Mouse (Mus musculus): ENCODE data around the gene Arhgef12. TPM values are rescaled to one million over a fixed set of nuclear protein-coding genes. Genes with fewer than 3 reads are reported as not detected.

The Arhgef12 gene
- polyA plus RNA-seq, 1 experiment from 2014 or later = 11.2 TPM

DNA sequence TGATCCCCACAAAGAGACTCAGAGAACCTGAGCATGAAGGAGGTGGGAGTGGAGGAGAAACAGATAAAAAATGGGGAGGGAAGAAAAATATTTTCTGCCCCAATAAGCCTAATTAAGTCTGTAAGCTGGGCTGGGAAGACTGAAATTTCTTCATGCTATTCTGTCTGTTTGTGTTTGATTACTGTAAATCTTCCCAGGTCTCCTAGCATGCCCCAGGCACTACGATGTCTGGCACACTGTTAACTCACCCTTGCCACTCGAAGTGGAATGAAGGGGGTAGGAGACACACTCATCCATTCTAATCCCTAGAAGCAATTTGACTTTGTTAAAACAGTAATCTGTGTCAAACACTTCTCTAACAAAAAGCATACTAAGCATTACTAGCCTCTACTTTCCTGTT is 35.3 kb downstream of the Arhgef12 start:
- Histone ChIP-seq H3K36me3 (ENCODE audit: control insufficient read depth, insufficient read depth, low read length) (no peaks in the 10 kb centered on the region), H3K9me3 (replicated peaks; ENCODE audit: control insufficient read depth, low read length) (no peaks in the 10 kb centered on the region), H3K4me3 (replicated peaks; ENCODE audit: low read length) (no peak overlapping the region), H3K27ac (ENCODE audit: low read length) (no peak overlapping the region), H3K9ac (ENCODE audit: low read length) (no peak overlapping the region), H3K4me2 (ENCODE audit: low read depth, low read length) (no peak overlapping the region), H3K4me1 (ENCODE audit: control insufficient read depth, insufficient read depth, low read length) (peaks cover 31% of the 10 kb centered on the region), H3K27me3 (ENCODE audit: control insufficient read depth, insufficient read depth, low read length) (no peaks in the 10 kb centered on the region)
- no peak for ATAC-seq (ENCODE audit: insufficient read depth, low FRiP score)
- WGBS = 45% methylated on average over 2 of the region's 2 CpGs

DNA sequence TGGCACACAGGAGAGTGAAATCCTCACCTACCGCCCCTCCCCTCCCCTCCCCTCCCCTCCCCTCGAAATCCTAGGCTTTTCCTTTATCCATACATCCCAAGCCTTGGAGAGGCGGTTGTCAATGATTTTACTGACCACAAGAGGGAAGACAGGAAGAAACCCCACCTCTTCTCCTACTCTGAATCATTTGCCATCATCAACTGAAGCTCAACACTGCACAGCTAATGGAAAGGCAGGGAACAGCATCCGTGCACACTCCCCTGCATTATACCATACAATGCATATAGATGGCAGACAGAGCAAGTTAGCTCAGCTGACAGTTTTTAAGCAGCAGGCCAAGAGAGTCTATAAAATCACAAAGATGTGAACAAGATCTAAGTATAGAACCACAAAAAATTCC is 35.9 kb downstream of the Arhgef12 start:
- no peaks in the 10 kb centered on the region for H3K36me3 ChIP-seq (ENCODE audit: control insufficient read depth, insufficient read depth, low read length)
- no peak overlapping the region for H3K27ac ChIP-seq (ENCODE audit: low read length)
- H3K27me3 ChIP-seq (ENCODE audit: control insufficient read depth, insufficient read depth, low read length) = no peaks in the 10 kb centered on the region
- no peak overlapping the region for H3K9ac ChIP-seq (ENCODE audit: low read length)
- H3K4me3 ChIP-seq (replicated peaks; ENCODE audit: low read length) = no peak overlapping the region
- ATAC-seq (ENCODE audit: insufficient read depth, low FRiP score) = no peak
- 33% methylated on average over 4 of the region's 4 CpGs for WGBS
- H3K4me2 ChIP-seq (ENCODE audit: low read depth, low read length) = no peak overlapping the region
- peaks cover 35% of the 10 kb centered on the region for H3K4me1 ChIP-seq (ENCODE audit: control insufficient read depth, insufficient read depth, low read length)
- no peaks in the 10 kb centered on the region for H3K9me3 ChIP-seq (replicated peaks; ENCODE audit: control insufficient read depth, low read length)

DNA sequence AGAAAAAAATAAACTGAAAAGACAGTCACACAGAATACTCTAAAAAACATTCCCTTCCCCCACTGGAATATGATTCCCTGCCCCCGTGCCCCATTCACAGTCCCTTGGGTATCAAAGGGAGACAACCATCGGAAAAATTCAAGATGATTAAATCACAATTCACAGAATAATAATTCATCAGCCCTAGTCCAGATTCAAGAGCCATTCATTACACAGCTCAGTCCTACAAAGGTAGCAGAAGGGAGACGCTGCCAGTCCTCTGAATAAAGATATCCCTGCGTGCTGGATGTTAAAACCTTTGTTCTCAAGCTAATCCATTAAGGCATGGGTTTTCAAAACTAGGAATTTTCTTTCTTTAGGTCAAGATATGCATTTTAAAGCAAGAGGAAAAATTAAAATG is 36.5 kb downstream of the Arhgef12 start:
- Histone ChIP-seq H3K27ac (ENCODE audit: low read length) (no peak overlapping the region), H3K27me3 (ENCODE audit: control insufficient read depth, insufficient read depth, low read length) (no peaks in the 10 kb centered on the region), H3K4me1 (ENCODE audit: control insufficient read depth, insufficient read depth, low read length) (peaks cover 35% of the 10 kb centered on the region), H3K36me3 (ENCODE audit: control insufficient read depth, insufficient read depth, low read length) (no peaks in the 10 kb centered on the region), H3K4me2 (ENCODE audit: low read depth, low read length) (no peak overlapping the region), H3K9me3 (replicated peaks; ENCODE audit: control insufficient read depth, low read length) (no peaks in the 10 kb centered on the region), H3K4me3 (replicated peaks; ENCODE audit: low read length) (no peak overlapping the region), H3K9ac (ENCODE audit: low read length) (no peak overlapping the region)
- WGBS = 59% methylated on average over 4 of the region's 4 CpGs
- no peak for ATAC-seq (ENCODE audit: insufficient read depth, low FRiP score)

DNA sequence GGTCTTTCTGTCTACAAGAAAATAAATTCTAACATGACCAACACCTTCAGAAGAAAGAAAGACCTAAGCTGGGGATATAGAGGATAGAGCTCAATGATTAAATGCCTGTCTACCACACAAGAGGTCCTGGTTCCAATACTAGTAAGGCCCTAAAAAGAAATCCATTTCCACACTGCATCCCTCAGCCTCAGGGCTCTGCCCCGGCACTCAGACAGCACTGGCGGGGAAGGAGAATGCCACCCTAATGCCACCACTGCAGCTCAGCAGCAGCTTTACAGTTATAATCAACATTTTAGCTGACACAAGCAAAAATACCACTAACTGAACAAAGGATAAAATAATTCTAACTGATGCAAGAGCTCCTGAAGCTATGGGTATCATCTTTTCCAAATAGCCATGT is 36.9 kb downstream of the Arhgef12 start:
- H3K4me3 ChIP-seq (replicated peaks; ENCODE audit: low read length) = no peak overlapping the region
- H3K9ac ChIP-seq (ENCODE audit: low read length) = no peak overlapping the region
- H3K9me3 ChIP-seq (replicated peaks; ENCODE audit: control insufficient read depth, low read length) = no peaks in the 10 kb centered on the region
- no peaks in the 10 kb centered on the region for H3K27me3 ChIP-seq (ENCODE audit: control insufficient read depth, insufficient read depth, low read length)
- WGBS = 67% methylated on average over 2 of the region's 2 CpGs
- H3K36me3 ChIP-seq (ENCODE audit: control insufficient read depth, insufficient read depth, low read length) = no peaks in the 10 kb centered on the region
- no peak for ATAC-seq (ENCODE audit: insufficient read depth, low FRiP score)
- H3K4me1 ChIP-seq (ENCODE audit: control insufficient read depth, insufficient read depth, low read length) = peaks cover 35% of the 10 kb centered on the region
- H3K27ac ChIP-seq (ENCODE audit: low read length) = no peak overlapping the region
- H3K4me2 ChIP-seq (ENCODE audit: low read depth, low read length) = no peak overlapping the region

DNA sequence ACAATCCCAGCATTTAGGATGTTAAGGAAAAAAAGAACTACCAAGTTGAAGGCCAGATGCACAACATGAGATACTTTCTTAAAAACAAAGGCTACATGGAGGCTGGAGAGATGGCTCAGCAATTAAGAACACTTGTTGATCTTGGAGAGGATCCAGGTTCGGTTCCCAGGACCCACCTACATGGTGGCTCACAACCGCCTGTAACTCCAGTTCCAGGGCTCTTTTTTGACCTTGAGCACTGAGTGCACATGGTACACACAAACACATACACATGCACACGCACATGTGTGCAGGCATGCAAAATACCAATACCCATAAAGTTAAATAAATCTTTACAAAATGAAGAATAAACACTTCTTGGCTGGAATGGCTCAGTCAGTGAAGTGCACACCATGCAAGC is 39.1 kb downstream of the Arhgef12 start:
- Histone ChIP-seq H3K36me3 (ENCODE audit: control insufficient read depth, insufficient read depth, low read length) (no peaks in the 10 kb centered on the region), H3K9me3 (replicated peaks; ENCODE audit: control insufficient read depth, low read length) (no peaks in the 10 kb centered on the region), H3K4me2 (ENCODE audit: low read depth, low read length) (no peak overlapping the region), H3K4me3 (replicated peaks; ENCODE audit: low read length) (no peak overlapping the region), H3K27me3 (ENCODE audit: control insufficient read depth, insufficient read depth, low read length) (no peaks in the 10 kb centered on the region), H3K4me1 (ENCODE audit: control insufficient read depth, insufficient read depth, low read length) (peaks cover 35% of the 10 kb centered on the region), H3K9ac (ENCODE audit: low read length) (no peak overlapping the region), H3K27ac (ENCODE audit: low read length) (no peak overlapping the region)
- no peak for ATAC-seq (ENCODE audit: insufficient read depth, low FRiP score)
- 54% methylated on average over 3 of the region's 3 CpGs for WGBS

DNA sequence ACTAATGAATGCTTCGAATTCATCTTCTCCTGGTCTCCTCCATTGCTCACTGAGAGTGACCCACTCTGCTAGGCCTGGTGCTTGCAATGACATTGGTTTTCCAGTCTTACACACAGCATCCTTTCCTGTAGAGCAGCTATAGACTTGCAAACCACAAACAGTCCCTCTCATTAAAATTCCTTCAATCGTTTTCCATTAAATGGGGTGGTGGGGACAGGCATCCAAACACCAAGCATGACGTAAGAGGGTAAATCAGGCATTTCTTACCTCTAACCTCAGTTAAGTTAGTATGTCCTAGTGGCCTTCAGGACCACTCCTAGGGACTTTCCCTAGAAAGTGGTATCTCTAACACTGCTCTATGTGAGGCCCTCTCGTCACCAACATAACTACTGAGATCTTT is 41.8 kb downstream of the Arhgef12 start:
- no peak overlapping the region for H3K4me3 ChIP-seq (replicated peaks; ENCODE audit: low read length)
- H3K27ac ChIP-seq (ENCODE audit: low read length) = no peak overlapping the region
- no peak overlapping the region for H3K4me2 ChIP-seq (ENCODE audit: low read depth, low read length)
- H3K27me3 ChIP-seq (ENCODE audit: control insufficient read depth, insufficient read depth, low read length) = no peaks in the 10 kb centered on the region
- no peaks in the 10 kb centered on the region for H3K9me3 ChIP-seq (replicated peaks; ENCODE audit: control insufficient read depth, low read length)
- H3K4me1 ChIP-seq (ENCODE audit: control insufficient read depth, insufficient read depth, low read length) = peaks cover 27% of the 10 kb centered on the region
- no peak overlapping the region for H3K9ac ChIP-seq (ENCODE audit: low read length)
- WGBS = 81% methylated on average over 4 of the region's 4 CpGs
- no peak for ATAC-seq (ENCODE audit: insufficient read depth, low FRiP score)
- H3K36me3 ChIP-seq (ENCODE audit: control insufficient read depth, insufficient read depth, low read length) = no peaks in the 10 kb centered on the region

DNA sequence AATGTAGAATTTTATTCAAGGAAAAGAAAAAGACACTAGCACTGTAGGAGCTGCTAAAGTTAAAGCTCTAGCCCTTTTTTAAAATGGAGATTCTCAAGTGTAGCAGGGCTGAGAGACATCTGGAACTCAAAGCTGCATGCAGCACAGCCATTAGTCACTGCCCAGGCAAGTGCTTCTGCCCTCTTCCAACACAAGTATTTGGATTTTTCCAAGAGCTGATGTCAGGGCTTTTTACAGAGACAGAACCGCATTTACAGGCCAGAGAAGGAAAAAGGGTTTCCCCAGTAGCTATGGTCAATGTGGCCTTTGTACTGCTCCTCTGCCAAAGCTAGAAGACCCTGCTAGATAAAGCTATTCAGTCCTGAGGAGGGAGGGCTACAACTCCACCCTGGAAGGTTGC is 45.5 kb downstream of the Arhgef12 start:
- no peak overlapping the region for H3K4me3 ChIP-seq (replicated peaks; ENCODE audit: low read length)
- no peak overlapping the region for H3K4me2 ChIP-seq (ENCODE audit: low read depth, low read length)
- no peaks in the 10 kb centered on the region for H3K9me3 ChIP-seq (replicated peaks; ENCODE audit: control insufficient read depth, low read length)
- WGBS = 43% methylated on average over 1 of the region's 1 CpGs
- ATAC-seq (ENCODE audit: insufficient read depth, low FRiP score) = no peak
- no peaks in the 10 kb centered on the region for H3K27me3 ChIP-seq (ENCODE audit: control insufficient read depth, insufficient read depth, low read length)
- H3K36me3 ChIP-seq (ENCODE audit: control insufficient read depth, insufficient read depth, low read length) = no peaks in the 10 kb centered on the region
- H3K27ac ChIP-seq (ENCODE audit: low read length) = no peak overlapping the region
- H3K4me1 ChIP-seq (ENCODE audit: control insufficient read depth, insufficient read depth, low read length) = peaks cover 8% of the 10 kb centered on the region; the same call in 1 of the 2 replicates
- no peak overlapping the region for H3K9ac ChIP-seq (ENCODE audit: low read length)

DNA sequence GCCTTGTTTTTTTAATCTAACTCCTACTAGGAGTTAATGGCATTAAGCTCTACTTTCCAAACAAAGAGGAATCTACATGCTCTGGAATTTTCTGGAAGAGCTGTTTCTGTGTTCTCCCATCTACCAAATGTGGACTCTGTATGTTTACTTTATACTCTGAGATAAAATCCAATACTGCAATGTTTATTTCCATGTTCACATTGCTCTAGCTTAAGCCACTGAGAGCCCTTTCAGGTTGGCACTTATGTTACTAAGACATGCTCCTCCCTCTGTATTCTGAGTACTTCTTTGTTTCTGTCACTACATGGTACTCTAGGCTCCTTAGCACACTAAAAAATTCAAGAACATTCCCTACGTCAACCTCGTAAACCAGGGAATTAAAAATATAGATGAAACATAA is 56.6 kb downstream of the Arhgef12 start:
- Histone ChIP-seq H3K4me3 (replicated peaks; ENCODE audit: low read length) (no peak overlapping the region), H3K9ac (ENCODE audit: low read length) (no peak overlapping the region), H3K27me3 (ENCODE audit: control insufficient read depth, insufficient read depth, low read length) (no peaks in the 10 kb centered on the region), H3K4me1 (ENCODE audit: control insufficient read depth, insufficient read depth, low read length) (peaks cover 11% of the 10 kb centered on the region; the same call in 1 of the 2 replicates), H3K4me2 (ENCODE audit: low read depth, low read length) (no peak overlapping the region), H3K36me3 (ENCODE audit: control insufficient read depth, insufficient read depth, low read length) (peaks cover 5% of the 10 kb centered on the region; the same call in 1 of the 2 replicates), H3K9me3 (replicated peaks; ENCODE audit: control insufficient read depth, low read length) (peaks cover 3% of the 10 kb centered on the region; the same call in 1 of the 2 replicates), H3K27ac (ENCODE audit: low read length) (no peak overlapping the region)
- no peak for ATAC-seq (ENCODE audit: insufficient read depth, low FRiP score)
- WGBS = 75% methylated on average over 2 of the region's 2 CpGs

DNA sequence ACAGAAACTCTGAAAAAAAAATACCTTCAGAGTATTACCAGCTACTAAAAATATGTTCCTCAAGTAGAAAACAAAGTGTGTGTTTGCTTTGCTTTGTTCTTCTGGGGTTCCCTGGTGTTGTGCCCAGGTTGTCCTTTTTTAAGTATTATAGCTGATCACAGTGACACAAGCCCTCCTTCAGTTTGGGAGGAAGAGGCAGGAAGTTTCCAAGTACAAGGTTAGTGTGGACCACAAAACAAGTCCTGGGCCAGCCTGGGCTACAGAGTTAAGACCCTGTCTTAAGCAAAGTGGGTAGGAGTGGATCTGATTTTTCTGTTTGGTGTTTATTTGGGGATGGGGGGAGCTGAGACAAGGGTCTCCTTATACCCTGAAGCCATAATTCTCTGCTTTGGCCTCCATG is 62.6 kb downstream of the Arhgef12 start:
- H3K4me3 ChIP-seq (replicated peaks; ENCODE audit: low read length) = no peak overlapping the region
- no peaks in the 10 kb centered on the region for H3K27me3 ChIP-seq (ENCODE audit: control insufficient read depth, insufficient read depth, low read length)
- no peak overlapping the region for H3K4me2 ChIP-seq (ENCODE audit: low read depth, low read length)
- H3K4me1 ChIP-seq (ENCODE audit: control insufficient read depth, insufficient read depth, low read length) = no peaks in the 10 kb centered on the region
- 0 out of 2 replicates have a peak overlapping the region, but pooled peaks have one; percentile 10 for H3K27ac ChIP-seq (ENCODE audit: low read length)
- 0 out of 2 replicates have a peak, but pooled peaks cover 3% of the 10 kb centered on the region for H3K36me3 ChIP-seq (ENCODE audit: control insufficient read depth, insufficient read depth, low read length)
- no peak for ATAC-seq (ENCODE audit: insufficient read depth, low FRiP score)
- H3K9ac ChIP-seq (ENCODE audit: low read length) = no peak overlapping the region
- no peaks in the 10 kb centered on the region for H3K9me3 ChIP-seq (replicated peaks; ENCODE audit: control insufficient read depth, low read length)

DNA sequence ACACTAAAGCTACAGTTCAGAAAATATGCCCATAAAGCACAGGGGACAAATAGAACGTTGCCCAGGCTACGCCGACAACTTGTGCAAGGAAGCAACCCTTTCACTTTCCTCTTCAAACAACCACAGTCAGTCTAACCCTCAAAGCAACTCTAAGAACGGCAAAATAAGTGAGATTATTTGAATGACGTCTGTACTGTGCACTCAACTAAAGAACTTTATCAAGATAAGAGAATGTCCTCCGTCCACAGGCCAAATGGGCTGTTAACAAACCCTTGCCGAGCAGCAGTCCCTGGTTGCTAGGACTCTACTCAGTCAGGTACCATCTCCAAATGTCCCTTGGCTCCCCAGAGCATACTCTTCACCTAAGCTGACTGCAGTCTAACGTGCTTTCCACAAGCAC is 68.6 kb downstream of the Arhgef12 start:
- WGBS = 66% methylated on average over 8 of the region's 8 CpGs
- H3K36me3 ChIP-seq (ENCODE audit: control insufficient read depth, insufficient read depth, low read length) = peaks cover 3% of the 10 kb centered on the region; the same call in 1 of the 2 replicates
- H3K4me3 ChIP-seq (replicated peaks; ENCODE audit: low read length) = no peak overlapping the region
- no peak for ATAC-seq (ENCODE audit: insufficient read depth, low FRiP score)
- no peak overlapping the region for H3K27ac ChIP-seq (ENCODE audit: low read length)
- no peak overlapping the region for H3K9ac ChIP-seq (ENCODE audit: low read length)
- no peak overlapping the region for H3K4me2 ChIP-seq (ENCODE audit: low read depth, low read length)
- H3K4me1 ChIP-seq (ENCODE audit: control insufficient read depth, insufficient read depth, low read length) = peaks cover 2% of the 10 kb centered on the region; the same call in 1 of the 2 replicates
- no peaks in the 10 kb centered on the region for H3K9me3 ChIP-seq (replicated peaks; ENCODE audit: control insufficient read depth, low read length)
- no peaks in the 10 kb centered on the region for H3K27me3 ChIP-seq (ENCODE audit: control insufficient read depth, insufficient read depth, low read length)

Measured in stomach, embryonic 16.5 days (tissue).